Mouse (Mus musculus): Measurements from ENCODE around the gene Ndufs7. TPM values are rescaled to one million over a fixed set of nuclear protein-coding genes. Genes with fewer than 3 reads are reported as not detected.
A peak's percentile ranks its signal among the peaks of the same experiment; 100 is the strongest.

Gene Ndufs7
- total and polyA plus RNA-seq, 3 experiments: 377 to 458 TPM; not detected in 1

- peaks cover 0 to 4% of the 10 kb centered on the region in 2 experiments; a peak in 2 of 4 replicates for H3K4me1 ChIP-seq (ENCODE audit: control insufficient read depth in 1 of 2, insufficient read depth in 2 of 2, low read length in 2 of 2)
- H3K9me3 ChIP-seq (replicated peaks; ENCODE audit: insufficient read depth, low read length): no peaks in the 10 kb centered on the region
- no peak overlapping the region for H3K9ac ChIP-seq (ENCODE audit: control insufficient read depth, low read depth, low read length, poor library complexity, severe bottlenecking)
- H3K27ac ChIP-seq (ENCODE audit: control insufficient read depth, low read depth, low read length): no peak overlapping the region
- no peaks in the 10 kb centered on the region for H3K27me3 ChIP-seq (ENCODE audit: control insufficient read depth in 1 of 2, insufficient read depth in 2 of 2, low read length in 2 of 2)
- DNase-seq (ENCODE audit: low read depth, low spot score): no peak
- H3K36me3 ChIP-seq (ENCODE audit: control insufficient read depth in 1 of 2, insufficient read depth in 2 of 2, low read length in 2 of 2): peaks cover 0 to 3% of the 10 kb centered on the region in 2 experiments; a peak in 3 of 4 replicates
- H3K4me3 ChIP-seq (ENCODE audit: control insufficient read depth in 1 of 2, insufficient read depth in 1 of 2, low read depth in 2 of 2, low read length in 2 of 2): no peak overlapping the region
- TF ChIP-seq ZC3H11A (IDR thresholded peaks at IDR 0.05; ENCODE audit: low read depth, low read length): no peak
- TF ChIP-seq POLR2AphosphoS2 (IDR thresholded peaks at IDR 0.05; ENCODE audit: low read length): no peak
- TF ChIP-seq MAX (IDR thresholded peaks at IDR 0.05; ENCODE audit: low read length): no peak
- no peaks in the 10 kb centered on the region for H3K79me2 ChIP-seq (ENCODE audit: control insufficient read depth, insufficient read depth, low read length, poor library complexity)
Measured at GRCm38 (mm10) chr10:80242088-80242487, 6.8 kb upstream of the Ndufs7 start.

- peaks cover 0 to 3% of the 10 kb centered on the region in 2 experiments; a peak in 2 of 4 replicates for H3K36me3 ChIP-seq (ENCODE audit: control insufficient read depth in 1 of 2, insufficient read depth in 2 of 2, low read length in 2 of 2)
- DNase-seq (ENCODE audit: low read depth, low spot score): no peak
Measured at GRCm38 (mm10) chr10:80242607-80243006, 6.3 kb upstream of the Ndufs7 start.

GRCm38 (mm10) chr10:80244791-80245399 is 4.0 kb upstream of the Ndufs7 start:
- Histone ChIP-seq H3K36me3 (ENCODE audit: control insufficient read depth in 1 of 2, insufficient read depth in 2 of 2, low read length in 2 of 2) (peaks cover 0 to 3% of the 10 kb centered on the region in 2 experiments; a peak in 2 of 4 replicates), H3K9me3 (replicated peaks; ENCODE audit: insufficient read depth, low read length) (no peaks in the 10 kb centered on the region), H3K9ac (ENCODE audit: control insufficient read depth, low read depth, low read length, poor library complexity, severe bottlenecking) (no peak overlapping the region), H3K27ac (ENCODE audit: control insufficient read depth, low read depth, low read length) (no peak overlapping the region), H3K4me1 (ENCODE audit: control insufficient read depth in 1 of 2, insufficient read depth in 2 of 2, low read length in 2 of 2) (peaks cover 0 to 4% of the 10 kb centered on the region in 2 experiments; a peak in 2 of 4 replicates), H3K4me3 (ENCODE audit: control insufficient read depth in 1 of 2, insufficient read depth in 1 of 2, low read depth in 2 of 2, low read length in 2 of 2) (no peak overlapping the region), H3K79me2 (ENCODE audit: control insufficient read depth, insufficient read depth, low read length, poor library complexity) (peaks cover 8% of the 10 kb centered on the region), H3K27me3 (ENCODE audit: control insufficient read depth in 1 of 2, insufficient read depth in 2 of 2, low read length in 2 of 2) (no peaks in the 10 kb centered on the region)
- TF ChIP-seq ZMIZ1 (IDR thresholded peaks at IDR 0.05; ENCODE audit: low read depth, low read length) (no peak), RAD21 (IDR thresholded peaks at IDR 0.05; ENCODE audit: low read depth, low read length) (peak; percentile 39), KAT2A (conservative IDR thresholded peaks at IDR 0.05; ENCODE audit: low read depth, low read length) (no peak), SIN3A (IDR thresholded peaks at IDR 0.05; ENCODE audit: low read length) (0 out of 2 replicates have a peak, but pooled peaks have one; percentile 9), ZC3H11A (IDR thresholded peaks at IDR 0.05; ENCODE audit: low read depth, low read length) (peak; percentile 13; the same call in 1 of the 2 replicates), ZNF384 (IDR thresholded peaks at IDR 0.05; ENCODE audit: low read depth, low read length) (peak; percentile 88; the same call in 1 of the 2 replicates), CTCF (IDR thresholded peaks at IDR 0.05 in 2 of 3, conservative IDR thresholded peaks at IDR 0.05 in 1 of 3; ENCODE audit: control insufficient read depth in 1 of 3, insufficient read depth in 1 of 3, low read depth in 2 of 3, low read length in 3 of 3, poor library complexity in 1 of 3, severe bottlenecking in 1 of 3) (peak; percentile 7 to 38 (median 38); a peak in 3 of 6 replicates), SMC3 (IDR thresholded peaks at IDR 0.05; ENCODE audit: low read depth, low read length) (peak; percentile 35), USF1 (IDR thresholded peaks at IDR 0.05; ENCODE audit: low read depth, low read length) (no peak)
- peak; percentile 70 for DNase-seq (ENCODE audit: low read depth, low spot score)

More at GRCm38 (mm10) chr10:80242607-80243006, 6.3 kb upstream of the Ndufs7 start:
- H3K4me3 ChIP-seq (ENCODE audit: control insufficient read depth in 1 of 2, insufficient read depth in 1 of 2, low read depth in 2 of 2, low read length in 2 of 2): no peak overlapping the region
- H3K27ac ChIP-seq (ENCODE audit: control insufficient read depth, low read depth, low read length): no peak overlapping the region
- H3K9me3 ChIP-seq (replicated peaks; ENCODE audit: insufficient read depth, low read length): no peaks in the 10 kb centered on the region
- H3K4me1 ChIP-seq (ENCODE audit: control insufficient read depth in 1 of 2, insufficient read depth in 2 of 2, low read length in 2 of 2): peaks cover 0 to 4% of the 10 kb centered on the region in 2 experiments; a peak in 2 of 4 replicates
- TF ChIP-seq HCFC1 (IDR thresholded peaks at IDR 0.05; ENCODE audit: low read depth, low read length) (no peak), USF1 (IDR thresholded peaks at IDR 0.05; ENCODE audit: low read depth, low read length) (no peak), POLR2A (IDR thresholded peaks at IDR 0.05; ENCODE audit: control insufficient read depth in 1 of 2, insufficient read depth in 1 of 2, low read depth in 1 of 2, low read length in 2 of 2, poor library complexity in 1 of 2) (no peak)
- no peak overlapping the region for H3K9ac ChIP-seq (ENCODE audit: control insufficient read depth, low read depth, low read length, poor library complexity, severe bottlenecking)
- no peaks in the 10 kb centered on the region for H3K79me2 ChIP-seq (ENCODE audit: control insufficient read depth, insufficient read depth, low read length, poor library complexity)
- no peaks in the 10 kb centered on the region for H3K27me3 ChIP-seq (ENCODE audit: control insufficient read depth in 1 of 2, insufficient read depth in 2 of 2, low read length in 2 of 2)

Measured in MEL (cell line).